Mouse (Mus musculus): ENCODE results near the gene Olfr993.

GRCm38 (mm10) chr2:85436351-85436750 lies 21.7 kb upstream of the Olfr993 start, which contains the start of gene Olfr994:
- TF ChIP-seq EP300 (IDR thresholded peaks at IDR 0.05; ENCODE audit: insufficient read depth, low read depth, low read length) (no peak), POLR2A (IDR thresholded peaks at IDR 0.05; ENCODE audit: insufficient read depth, low read length) (no peak)

All from ES-Bruce4 (cell line).